Mouse (Mus musculus) layer of hippocampus, adult 11-12 months (tissue): ENCODE measurements around the gene Sebox.

Experiments used
- DNase-seq: peaks from one replicate; pipeline ENCODE4 v3.0.0; 2022; ENCODE audit warnings: low spot score

Sebox gene

DNA sequence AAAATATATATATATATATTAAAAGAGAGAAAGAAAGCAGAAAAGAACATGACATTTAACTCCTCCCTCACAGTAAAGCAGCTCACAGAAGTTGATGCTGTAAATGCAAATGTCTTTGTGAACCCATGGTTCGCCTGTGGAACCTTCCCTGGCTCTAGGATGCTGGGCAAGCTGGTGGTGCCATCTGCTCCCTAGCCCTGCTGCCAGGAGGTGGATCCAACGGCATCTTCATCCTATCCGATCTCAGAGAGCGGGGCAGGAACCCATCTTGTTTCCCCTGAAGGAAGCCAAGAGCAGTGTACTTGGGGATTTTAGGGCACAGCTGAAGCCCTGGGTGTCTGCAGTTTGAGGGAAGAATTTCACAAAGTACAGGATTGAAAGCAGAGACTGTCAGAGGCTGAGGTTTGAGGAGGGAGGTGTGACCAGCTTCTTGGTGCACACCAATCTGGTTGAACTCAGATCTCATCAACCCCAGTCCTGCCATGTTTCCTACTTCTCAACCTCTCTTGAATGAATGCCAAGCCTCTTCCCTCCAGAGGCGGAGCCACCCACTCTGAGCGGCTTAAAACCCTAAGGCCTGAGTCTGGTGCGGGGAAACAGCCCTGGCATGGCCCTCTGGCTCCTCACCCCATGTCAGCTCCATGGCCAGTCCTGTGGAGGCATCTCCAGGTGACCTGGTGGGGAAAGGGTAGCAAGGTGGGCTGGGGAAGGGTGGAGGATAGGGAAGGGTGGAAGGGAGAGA, at the start of gene Sebox:
Gene Sebox, plus strand, starts transcription at position 539 of the 742 bp plus-strand sequence.
- peak; percentile 56 for DNase-seq

GRCm38 (mm10) chr11:78453675-78454074, 49.6 kb upstream of the Sebox start:
- peak; percentile 64 for DNase-seq

DNA sequence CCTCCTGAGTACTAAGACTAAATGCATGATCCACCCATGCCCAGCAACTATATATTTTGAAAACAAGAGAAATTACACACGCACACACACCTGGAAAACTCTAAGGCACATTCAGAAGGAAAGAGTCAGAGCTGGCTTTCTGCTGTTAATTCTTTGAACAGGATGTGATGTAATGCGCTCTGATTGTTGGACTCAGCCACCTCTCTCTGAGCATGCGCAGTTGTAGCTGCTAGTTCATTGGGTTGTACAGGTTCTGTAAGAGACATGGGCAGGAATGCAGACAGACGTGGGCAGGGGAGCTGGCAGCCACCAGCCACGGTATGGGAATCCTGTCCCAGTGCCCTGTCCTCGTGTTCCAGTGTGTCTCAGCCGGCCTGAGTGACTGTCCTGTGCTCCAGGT, 49.0 kb upstream of the Sebox start:
- no peak for DNase-seq

- peak; percentile 39 for DNase-seq
These were observed 47.9 kb upstream of the Sebox start for GRCm38 (mm10) chr11:78455308-78455707.

DNA sequence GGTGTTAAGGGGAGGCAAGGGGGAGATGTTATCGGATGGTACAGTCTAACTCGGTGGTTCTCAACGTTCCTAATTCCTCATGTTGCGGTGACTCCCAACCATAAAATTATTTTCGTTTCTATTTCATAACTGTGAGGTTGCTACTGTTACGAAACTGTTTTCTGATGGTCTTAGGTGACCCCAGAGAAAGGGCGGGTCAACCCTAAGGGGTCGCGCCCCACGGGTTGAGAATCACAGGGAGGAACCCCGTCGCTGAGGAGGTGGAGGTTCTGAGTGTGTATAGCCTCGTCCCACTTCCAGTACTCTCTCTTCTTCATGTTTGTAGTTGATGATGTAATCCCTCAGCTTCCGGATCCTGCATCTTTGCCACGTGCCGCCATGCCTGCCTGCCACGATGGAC, 44.5 kb upstream of the Sebox start:
- DNase-seq: no peak

GRCm38 (mm10) chr11:78461894-78462293, 41.4 kb upstream of the Sebox start:
- no peak for DNase-seq

DNA sequence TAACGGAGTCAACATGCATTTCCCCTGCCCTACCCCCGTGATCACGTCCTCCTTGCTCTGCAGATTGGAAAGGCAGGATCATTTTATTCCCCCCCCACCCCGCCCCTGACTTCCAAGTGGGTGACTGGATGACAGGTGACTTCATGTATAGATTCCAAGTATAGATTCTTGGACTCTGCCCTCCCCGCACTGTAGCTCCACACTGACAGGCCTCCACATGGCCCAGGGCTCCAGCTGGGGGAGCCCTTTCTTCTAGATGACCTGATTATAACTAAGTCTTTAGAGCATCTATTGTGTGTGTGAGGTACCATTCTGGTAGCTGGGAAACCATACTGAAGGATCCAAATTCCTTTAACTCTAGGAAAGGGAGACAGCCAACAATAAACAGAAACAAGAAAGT, 40.6 kb upstream of the Sebox start:
- no peak for DNase-seq

GRCm38 (mm10) chr11:78463286-78464036, 39.8 kb upstream of the Sebox start:
- no peak for DNase-seq

DNA sequence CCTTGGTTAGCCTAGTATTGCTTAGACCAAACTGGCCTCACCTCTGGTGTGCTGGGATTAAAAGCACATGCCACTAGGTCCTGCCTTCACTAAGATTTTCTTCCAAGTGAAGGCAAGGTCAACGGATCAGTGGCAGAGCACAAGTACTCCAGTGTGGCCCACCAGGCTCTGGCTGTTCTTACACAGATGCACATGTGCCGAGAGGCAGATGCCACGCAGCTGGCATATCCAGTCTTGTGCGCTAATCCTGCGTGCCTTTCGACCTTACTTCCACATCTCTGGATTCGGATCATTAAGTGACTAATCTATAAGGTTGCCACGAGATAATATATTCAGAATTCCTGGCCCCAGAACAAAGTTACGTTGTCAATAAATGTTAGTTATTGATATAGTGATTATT, 38.1 kb upstream of the Sebox start:
- no peak for DNase-seq

GRCm38 (mm10) chr11:78465568-78466180, 37.6 kb upstream of the Sebox start, which contains the start of gene Slc46a1:
TSS of gene Slc46a1 (plus strand) at chr11:78465697.
- peak; percentile 79 for DNase-seq

DNA sequence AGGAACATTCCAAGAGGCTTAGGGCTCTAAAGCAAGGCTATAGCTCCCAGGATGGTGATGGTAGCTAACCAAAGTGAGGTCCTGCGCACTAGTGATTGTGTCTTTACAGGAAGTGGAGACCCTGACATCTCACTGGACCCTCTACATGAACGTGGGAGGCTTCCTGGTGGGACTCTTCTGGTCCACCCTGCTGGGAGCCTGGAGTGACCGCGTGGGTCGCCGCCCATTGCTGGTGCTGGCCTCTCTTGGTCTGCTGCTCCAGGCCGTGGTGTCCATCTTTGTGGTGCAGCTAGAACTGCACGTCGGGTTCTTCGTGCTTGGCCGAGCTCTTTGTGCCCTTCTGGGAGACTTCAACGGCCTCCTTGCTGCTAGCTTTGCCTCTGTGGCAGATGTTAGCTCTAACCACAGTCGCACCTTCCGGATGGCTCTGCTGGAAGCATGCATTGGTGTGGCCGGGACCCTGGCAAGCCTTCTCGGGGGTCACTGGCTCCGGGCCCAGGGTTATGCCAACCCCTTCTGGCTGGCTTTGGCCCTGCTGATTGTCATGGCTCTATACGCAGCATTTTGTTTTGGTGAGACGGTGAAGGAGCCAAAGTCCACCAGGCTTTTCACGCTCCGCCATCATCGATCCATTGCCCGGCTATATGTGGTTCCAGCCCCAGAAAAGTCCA, 36.9 kb upstream of the Sebox start:
- no peak for DNase-seq

DNA sequence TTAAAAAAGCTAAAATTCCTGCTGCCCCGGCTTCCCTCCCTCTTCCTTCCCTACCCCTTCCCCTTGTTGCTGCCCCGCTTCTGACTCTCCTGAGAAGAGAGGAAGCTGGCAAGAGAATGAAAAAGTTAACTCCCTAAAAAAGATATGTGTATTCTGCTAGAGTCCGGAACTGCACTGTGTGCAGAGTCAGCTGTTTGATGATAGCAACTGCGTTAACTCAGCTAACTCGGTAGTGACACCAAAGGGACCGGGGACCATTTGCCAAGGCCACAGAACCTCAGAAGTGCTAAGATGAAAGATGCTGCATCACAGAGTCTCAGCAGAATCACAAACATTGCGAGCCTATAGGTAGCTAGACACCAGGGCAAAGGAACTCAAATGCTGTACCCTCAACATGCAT, 35.7 kb upstream of the Sebox start:
- no peak for DNase-seq

- no peak for DNase-seq
These were observed 35.3 kb upstream of the Sebox start for GRCm38 (mm10) chr11:78467932-78468331.

- no peak for DNase-seq
These were observed 31.7 kb upstream of the Sebox start for GRCm38 (mm10) chr11:78471326-78472103.

DNA sequence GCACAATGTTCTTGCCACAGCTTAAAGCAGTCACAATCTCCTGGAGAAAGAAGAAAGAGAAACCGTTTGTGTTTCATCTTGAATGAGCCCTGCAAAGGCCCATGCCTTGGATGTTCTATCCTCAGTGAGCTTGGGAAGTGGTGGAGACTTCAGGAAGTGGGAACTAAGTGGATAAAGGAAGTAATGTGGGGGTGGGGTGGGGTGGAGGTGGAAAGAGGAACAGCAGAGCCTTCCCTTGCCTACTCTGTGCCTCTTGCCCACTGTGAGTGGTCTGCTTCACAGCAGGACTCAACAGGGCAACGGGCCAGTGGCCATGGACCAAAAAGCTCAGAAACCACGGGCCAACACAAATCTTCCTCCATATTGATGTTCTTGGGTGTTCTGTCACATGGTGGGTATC, 28.0 kb upstream of the Sebox start:
- DNase-seq: no peak

- DNase-seq: no peak
These were observed 19.6 kb upstream of the Sebox start for GRCm38 (mm10) chr11:78483639-78484038.

GRCm38 (mm10) chr11:78488168-78488567, 15.1 kb upstream of the Sebox start:
- DNase-seq: peak; percentile 82

DNA sequence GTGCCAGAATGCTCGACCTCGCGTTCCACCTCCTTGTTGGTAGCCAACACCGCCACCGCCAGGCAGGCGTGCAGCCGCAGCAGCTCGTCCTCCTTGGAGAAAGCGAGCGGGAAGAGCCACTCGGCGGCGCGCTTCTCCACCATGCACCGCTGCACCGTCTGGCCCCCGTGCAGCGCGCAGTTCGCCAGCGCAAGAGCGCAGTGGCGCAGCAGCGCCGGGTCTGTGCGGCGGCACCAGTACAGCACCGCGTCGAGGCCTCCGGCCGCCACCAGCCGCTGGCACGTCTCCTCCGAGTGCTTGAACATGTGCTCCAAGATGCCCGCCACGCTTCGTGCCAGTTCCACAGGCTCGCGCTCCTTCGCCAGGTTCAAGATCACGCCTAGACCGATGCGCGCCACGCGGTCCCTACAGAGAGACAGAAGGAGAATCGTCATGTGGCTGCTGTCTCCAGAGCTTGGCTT, 12.4 kb upstream of the Sebox start:
- DNase-seq: peak; percentile 32

GRCm38 (mm10) chr11:78495904-78496303, 7.3 kb upstream of the Sebox start:
- DNase-seq: no peak

- peak; percentile 41 for DNase-seq
These were observed 6.1 kb upstream of the Sebox start for GRCm38 (mm10) chr11:78497071-78497541.
